Mouse (Mus musculus): Measurements from ENCODE around the gene Trmt13. TPM values are rescaled to one million over a fixed set of nuclear protein-coding genes. Genes with fewer than 3 reads are reported as not detected.

The Trmt13 gene
- 10.8 TPM for polyA plus RNA-seq (2014; fragmentation: Illumina TruSeq; extraction: RNeasy Lipid Tissue Mini Kit (QIAGEN cat#74804); ENCODE audit: low read depth, low replicate concordance)

DNA sequence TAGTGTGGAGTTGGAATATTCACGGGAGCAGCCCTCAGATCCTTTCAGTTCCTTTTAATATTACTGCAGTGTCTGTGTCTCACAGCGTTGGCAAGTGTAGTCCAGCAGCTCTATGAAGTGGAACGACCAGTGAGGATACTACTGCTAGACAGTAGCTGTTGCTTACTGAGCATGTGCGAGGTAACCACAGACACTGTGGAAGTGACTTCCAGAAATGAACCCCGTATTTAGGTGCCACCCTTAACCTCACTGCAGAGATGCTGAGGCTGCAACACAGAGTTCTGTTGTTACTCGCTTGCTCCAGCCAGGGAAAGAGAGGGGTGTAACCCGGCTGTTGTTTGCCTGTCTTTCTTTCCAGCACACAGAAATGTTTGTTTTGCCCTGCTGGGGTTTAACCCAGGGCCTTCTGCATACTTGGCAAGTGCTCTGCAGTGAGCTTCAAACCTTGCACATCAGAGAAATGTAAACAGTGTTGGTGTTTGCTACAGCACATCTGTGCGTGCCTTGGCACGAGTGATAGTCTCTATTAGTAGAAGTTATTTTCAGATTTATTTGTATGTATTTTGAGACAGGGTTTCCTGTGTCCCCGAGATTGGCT lies at the start of gene Trmt13:
Gene Trmt13, minus strand, starts transcription at position 293 of the 598 bp plus-strand sequence.

DNA sequence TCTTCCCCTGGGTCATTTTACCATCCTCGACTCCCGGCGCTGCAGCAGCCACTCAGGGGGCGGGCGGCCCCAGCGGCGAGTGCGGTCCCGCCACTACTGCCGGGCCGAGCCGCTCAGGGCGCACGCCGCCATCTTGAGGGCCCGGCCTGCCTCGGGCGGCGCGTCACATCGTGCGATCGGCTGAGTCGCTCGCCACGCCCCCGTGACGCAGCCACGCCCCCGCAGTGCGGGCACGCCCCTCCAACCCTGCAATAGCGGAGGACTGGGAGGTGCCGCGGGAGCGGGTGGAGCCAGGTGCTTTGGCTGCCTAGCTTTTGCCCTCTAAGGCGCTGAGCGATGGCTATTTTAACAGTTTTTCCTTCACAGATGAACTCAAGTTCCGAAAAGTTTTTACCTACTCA lies 48.1 kb upstream of the Trmt13 start, which contains the start of gene Mfsd14a:
Gene Mfsd14a, minus strand, starts transcription at position 215 of the 401 bp plus-strand sequence.

DNA sequence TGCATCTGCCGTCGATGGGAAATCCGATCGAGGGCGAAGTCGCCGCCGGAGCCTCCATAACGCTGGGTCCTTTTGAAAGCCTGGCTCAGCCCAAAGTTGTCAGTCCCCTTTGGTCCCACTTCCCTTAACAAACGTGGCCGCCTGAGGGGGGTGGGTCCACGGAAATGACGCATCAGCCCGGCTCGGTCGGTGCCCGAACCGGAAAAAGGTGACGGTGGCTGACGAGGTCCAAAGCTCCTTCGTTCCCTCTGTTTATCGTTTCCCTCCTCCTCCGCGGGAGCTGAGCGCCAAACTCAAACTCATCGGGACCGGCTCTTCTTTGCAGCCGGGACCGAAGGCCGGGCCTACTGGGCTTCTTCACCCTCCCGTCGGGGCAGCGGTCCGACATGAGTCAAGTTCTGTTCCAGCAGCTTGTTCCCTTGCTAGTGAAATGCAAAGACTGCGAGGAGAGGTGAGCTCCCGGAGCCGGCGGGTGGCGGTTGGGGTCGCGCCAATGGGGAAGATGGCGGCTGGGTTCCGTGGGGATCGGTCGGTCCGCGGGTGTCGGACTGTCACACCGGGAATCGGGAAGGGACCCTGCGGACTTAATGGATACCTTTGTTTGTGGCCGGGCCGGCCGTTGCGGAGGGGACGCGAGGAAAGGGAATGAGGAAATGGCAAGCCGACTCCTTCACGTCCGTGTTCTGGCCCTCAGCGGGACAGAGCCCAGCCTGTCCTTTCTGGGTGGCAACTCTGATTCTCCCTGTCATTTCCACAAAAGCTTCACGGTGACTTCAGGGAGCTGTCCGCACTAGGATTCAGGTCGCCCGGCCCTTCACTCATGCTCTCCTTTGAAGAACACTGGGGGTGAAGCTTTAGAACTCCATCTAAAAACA lies 19.4 kb downstream of the Trmt13 start, which contains the start of gene Sass6:
Gene Sass6, plus strand, starts transcription at position 255 of the 875 bp plus-strand sequence.

DNA sequence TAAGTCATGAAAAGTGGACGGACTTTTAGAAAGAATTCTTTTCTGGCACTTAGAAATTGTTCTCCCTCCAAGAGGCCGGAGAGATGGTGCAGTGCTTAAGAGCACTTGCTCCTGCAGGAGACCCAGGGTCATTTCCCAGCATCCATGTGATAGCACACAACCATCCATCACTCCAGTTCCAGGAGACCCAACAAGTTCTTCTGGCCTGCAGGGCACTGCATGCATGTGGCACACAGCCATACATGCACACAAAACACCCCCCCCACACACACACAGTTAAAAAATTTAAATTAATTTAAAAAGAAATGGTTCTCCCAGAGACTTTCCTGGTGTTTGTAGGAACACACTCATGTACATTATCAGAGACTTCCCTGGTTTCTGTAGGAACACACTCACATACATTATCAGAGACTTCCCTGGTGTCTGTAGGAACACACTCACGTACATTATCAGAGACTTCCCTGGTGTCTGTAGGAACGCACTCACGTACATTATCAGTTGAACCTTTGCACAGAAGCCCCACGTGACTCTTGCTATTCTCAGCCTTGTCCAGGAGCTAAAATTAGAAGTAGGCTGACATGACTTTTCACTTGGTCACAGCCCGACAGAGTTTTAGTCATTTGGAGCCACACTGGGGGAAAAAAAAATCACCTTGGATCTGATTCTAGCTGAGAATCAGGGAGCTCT lies 51.8 kb downstream of the Trmt13 start, which contains the start of gene Lrrc39:
Gene Lrrc39, plus strand, starts transcription at position 566 of the 687 bp plus-strand sequence.

Other genes with a start within 250 kb of the Trmt13 start
- 1.7 TPM for gene Cdc14a, start 190.6 kb downstream of the Trmt13 start, polyA plus RNA-seq (2014; fragmentation: Illumina TruSeq; extraction: RNeasy Lipid Tissue Mini Kit (QIAGEN cat#74804); ENCODE audit: low read depth, low replicate concordance)
- 16.4 TPM for gene Rtca, start 106.4 kb downstream of the Trmt13 start, polyA plus RNA-seq (2014; fragmentation: Illumina TruSeq; extraction: RNeasy Lipid Tissue Mini Kit (QIAGEN cat#74804); ENCODE audit: low read depth, low replicate concordance)
- 118 TPM for gene Dbt, start 101.5 kb downstream of the Trmt13 start, polyA plus RNA-seq (2014; fragmentation: Illumina TruSeq; extraction: RNeasy Lipid Tissue Mini Kit (QIAGEN cat#74804); ENCODE audit: low read depth, low replicate concordance)
- gene Lrrc39, start 51.6 kb downstream of the Trmt13 start, polyA plus RNA-seq (2014; fragmentation: Illumina TruSeq; extraction: RNeasy Lipid Tissue Mini Kit (QIAGEN cat#74804); ENCODE audit: low read depth, low replicate concordance), result 0.72 TPM
- 2.0 TPM for gene Sass6, start 19.6 kb downstream of the Trmt13 start, polyA plus RNA-seq (2014; fragmentation: Illumina TruSeq; extraction: RNeasy Lipid Tissue Mini Kit (QIAGEN cat#74804); ENCODE audit: low read depth, low replicate concordance)
- gene Mfsd14a, start 48.1 kb upstream of the Trmt13 start, polyA plus RNA-seq (2014; fragmentation: Illumina TruSeq; extraction: RNeasy Lipid Tissue Mini Kit (QIAGEN cat#74804); ENCODE audit: low read depth, low replicate concordance), result 44.0 TPM
- not detected for gene Gm43191, start 66.7 kb upstream of the Trmt13 start, polyA plus RNA-seq (2014; fragmentation: Illumina TruSeq; extraction: RNeasy Lipid Tissue Mini Kit (QIAGEN cat#74804); ENCODE audit: low read depth, low replicate concordance)
- gene Slc35a3, start 98.2 kb upstream of the Trmt13 start, polyA plus RNA-seq (2014; fragmentation: Illumina TruSeq; extraction: RNeasy Lipid Tissue Mini Kit (QIAGEN cat#74804); ENCODE audit: low read depth, low replicate concordance), result 73.1 TPM
- gene Agl, start 193.6 kb upstream of the Trmt13 start, polyA plus RNA-seq (2014; fragmentation: Illumina TruSeq; extraction: RNeasy Lipid Tissue Mini Kit (QIAGEN cat#74804); ENCODE audit: low read depth, low replicate concordance), result 22.8 TPM
- gene Frrs1, start 244.9 kb upstream of the Trmt13 start, polyA plus RNA-seq (2014; fragmentation: Illumina TruSeq; extraction: RNeasy Lipid Tissue Mini Kit (QIAGEN cat#74804); ENCODE audit: low read depth, low replicate concordance), result 11.3 TPM